Mouse (Mus musculus) ES-E14 (cell line): ENCODE data around the gene Lgals4. TPM values are rescaled to one million over a fixed set of nuclear protein-coding genes. Genes with fewer than 3 reads are reported as not detected.

Experiments used
- DNase-seq: peaks from one replicate; pipeline ENCODE4 v3.0.0-alpha.2; 2013; ENCODE audit warnings: low read depth, low spot score
- H3K27ac ChIP-seq: 2 replicates; pipeline ENCODE4 v1.5.1; 2012; ENCODE audit warnings: low read depth, mild to moderate bottlenecking, low read length, moderate library complexity, mixed read lengths; ENCODE audit not compliant: poor library complexity, insufficient read depth, severe bottlenecking
- H3K36me3 ChIP-seq: 2 replicates; pipeline ENCODE4 v1.6.1; 2012; ENCODE audit warnings: mild to moderate bottlenecking, low read length, moderate library complexity, mixed read lengths; ENCODE audit not compliant: control insufficient read depth, poor library complexity, insufficient read depth, severe bottlenecking
- H3K4me1 ChIP-seq, 2 experiments: fragments of 150-350 bp in 1 of 2; sonication (generic) in 1 of 2; 2 replicates each; pipeline ENCODE4 v1.6.1; 2012; ENCODE audit warnings: low read length in 2 of 2, mild to moderate bottlenecking in 1 of 2, mixed read lengths in 1 of 2; ENCODE audit not compliant: control insufficient read depth in 2 of 2, insufficient read depth in 2 of 2, poor library complexity in 1 of 2
- H3K4me3 ChIP-seq, 2 experiments: fragments of 150-350 bp in 1 of 2; sonication (generic) in 1 of 2; 2 replicates each; pipeline ENCODE4 v1.5.1; 2012; ENCODE audit warnings: low read length in 2 of 2, low read depth in 1 of 2, mild to moderate bottlenecking in 1 of 2, mixed read lengths in 1 of 2; ENCODE audit not compliant: insufficient read depth in 1 of 2, poor library complexity in 1 of 2, severe bottlenecking in 1 of 2
- H3K9ac ChIP-seq: 2 replicates; pipeline ENCODE4 v1.6.1; 2012; ENCODE audit warnings: low read depth, mild to moderate bottlenecking, low read length, mixed read lengths; ENCODE audit not compliant: poor library complexity, insufficient read depth, severe bottlenecking
- H3K9me3 ChIP-seq: fragments of 150-350 bp; sonication (generic); 2 replicates; pipeline ENCODE4 v1.6.1; 2012; ENCODE audit warnings: low read depth, mild to moderate bottlenecking, low read length; ENCODE audit not compliant: control insufficient read depth, insufficient read depth
- CHD2 ChIP-seq: IDR thresholded peaks from 2 replicates; pipeline ENCODE4 v1.6.1; 2014; ENCODE audit warnings: mild to moderate bottlenecking, low read depth, low read length, inconsistent platforms
- HCFC1 ChIP-seq: IDR thresholded peaks from 2 replicates; pipeline ENCODE4 v1.6.1; 2012; ENCODE audit warnings: low read length, inconsistent platforms, borderline replicate concordance; ENCODE audit not compliant: insufficient read depth
- MAFK ChIP-seq: IDR thresholded peaks from 2 replicates; pipeline ENCODE4 v1.6.1; 2014; ENCODE audit warnings: mild to moderate bottlenecking, low read depth, low read length, inconsistent platforms; ENCODE audit not compliant: insufficient read depth
- ZC3H11A ChIP-seq: IDR thresholded peaks from 2 replicates; pipeline ENCODE4 v1.6.1; 2012; ENCODE audit warnings: low read depth, mild to moderate bottlenecking, inconsistent platforms, low read length, borderline replicate concordance
- ZNF384 ChIP-seq: IDR thresholded peaks from 2 replicates; pipeline ENCODE4 v1.6.1; 2012; ENCODE audit warnings: low read depth, low read length, inconsistent platforms
- in situ Hi-C, 2 experiments: fragments of 600-800 bp; cut with MboI; formaldehyde crosslinking; loops; one replicate each; pipeline ENCODE4 v1.15.1; 2025; ENCODE audit warnings: low sequenced_read_pairs in 2 of 2, inconsistent platforms in 1 of 2; ENCODE audit not compliant: unreplicated experiment in 2 of 2
- total RNA-seq: library from RNA; depleted of rRNA; stranded (reverse); fragments of 300-350 nt; gene quantifications from 2 replicates; pipeline ENCODE4 v1.2.3, GENCODE M21; 2012

Gene Lgals4
- total RNA-seq, 1 experiment = 5.5 TPM

DNA sequence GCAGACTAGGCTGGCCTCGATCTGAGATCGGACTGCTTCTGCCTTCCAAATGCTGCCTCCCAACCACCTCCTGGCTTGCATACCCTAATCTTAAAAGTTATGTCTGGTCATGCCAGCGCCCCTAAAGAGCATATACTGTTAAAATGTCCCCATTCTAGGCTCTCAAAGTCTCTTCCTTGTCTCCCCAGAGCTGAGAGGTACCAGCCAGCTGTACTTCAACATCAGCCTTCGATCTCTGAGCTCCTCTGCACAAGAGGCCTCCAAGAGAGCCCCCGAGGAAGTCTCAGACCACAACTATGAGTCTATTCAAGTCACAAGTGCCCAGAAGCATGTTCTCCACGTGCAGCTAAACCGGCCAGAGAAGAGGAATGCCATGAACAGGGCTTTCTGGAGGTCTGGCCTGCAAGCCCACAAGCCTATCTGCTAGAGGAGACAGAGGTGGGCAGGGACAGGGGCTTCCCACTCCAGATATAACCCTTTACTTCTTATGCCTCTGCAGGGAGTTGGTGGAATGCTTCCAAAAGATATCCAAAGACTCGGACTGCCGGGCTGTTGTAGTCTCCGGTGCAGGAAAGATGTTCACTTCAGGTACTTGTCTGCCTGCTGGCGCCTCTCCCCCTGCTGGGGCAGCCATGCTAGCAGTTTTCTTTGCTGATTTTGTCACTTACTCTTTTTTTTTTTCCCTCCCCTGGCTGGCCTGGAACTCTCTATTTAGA, 7.8 kb upstream of the Lgals4 start:
- Histone ChIP-seq H3K9me3 (no peaks in the 10 kb centered on the region), H3K9ac (peak overlapping the region; percentile 78), H3K27ac (peak overlapping the region; percentile 42; the same call in 1 of the 2 replicates), H3K4me1 (peaks cover 0 to 15% of the 10 kb centered on the region in 2 experiments; a peak in 1 of 4 replicates), H3K4me3 (peak overlapping the region; percentile 63), H3K36me3 (peaks cover 29% of the 10 kb centered on the region)
- TF ChIP-seq ZNF384 (0 out of 2 replicates have a peak, but pooled peaks have one; percentile 12), CHD2 (no peak), HCFC1 (no peak), MAFK (no peak), ZC3H11A (no peak)
- no peak for DNase-seq
- in situ Hi-C loops = no loop called here

DNA sequence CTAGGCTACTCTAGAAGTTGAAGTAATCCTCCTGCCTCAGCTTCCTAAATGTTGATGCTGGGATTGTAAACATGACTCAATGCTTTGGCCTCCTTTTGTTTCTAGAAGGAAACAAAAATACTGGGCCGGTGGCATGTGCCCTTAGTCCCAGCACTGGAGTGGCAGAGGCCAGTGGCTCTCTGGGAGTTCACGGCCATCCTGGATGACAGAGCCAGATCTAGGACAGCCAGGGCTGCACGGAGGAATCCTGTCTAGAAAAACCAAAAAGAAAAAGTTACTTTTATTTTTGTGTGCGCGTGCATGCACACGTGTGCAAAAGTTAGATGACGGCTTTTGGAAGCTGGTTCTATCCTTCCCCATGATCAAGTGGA, 7.3 kb upstream of the Lgals4 start:
- H3K4me3 ChIP-seq = no peak overlapping the region
- H3K36me3 ChIP-seq = peaks cover 25% of the 10 kb centered on the region
- H3K4me1 ChIP-seq = peaks cover 0 to 10% of the 10 kb centered on the region in 2 experiments; a peak in 1 of 4 replicates
- in situ Hi-C loops = no loop called here
- no peaks in the 10 kb centered on the region for H3K9me3 ChIP-seq
- TF ChIP-seq ZC3H11A (no peak), HCFC1 (no peak), MAFK (no peak), ZNF384 (no peak), CHD2 (no peak)
- no peak for DNase-seq
- H3K27ac ChIP-seq = no peak overlapping the region
- no peak overlapping the region; the same call in 1 of the 2 replicates for H3K9ac ChIP-seq

GRCm38 (mm10) chr7:28827338-28827737, 6.3 kb upstream of the Lgals4 start:
- in situ Hi-C loops = no loop called here

GRCm38 (mm10) chr7:28829821-28830220, 3.8 kb upstream of the Lgals4 start:
- no peak for DNase-seq
- Histone ChIP-seq H3K4me3 (no peak overlapping the region), H3K9me3 (no peaks in the 10 kb centered on the region), H3K4me1 (peaks cover 0 to 2% of the 10 kb centered on the region in 2 experiments; a peak in 1 of 4 replicates), H3K36me3 (peaks cover 13% of the 10 kb centered on the region), H3K27ac (no peak overlapping the region), H3K9ac (no peak overlapping the region)
- TF ChIP-seq ZNF384 (no peak), ZC3H11A (no peak), HCFC1 (no peak), MAFK (no peak), CHD2 (no peak)
- in situ Hi-C loops = no loop called here

More at GRCm38 (mm10) chr7:28827338-28827737, 6.3 kb upstream of the Lgals4 start:
- no peak overlapping the region for H3K4me3 ChIP-seq
- H3K27ac ChIP-seq = no peak overlapping the region
- H3K9ac ChIP-seq = no peak overlapping the region
- no peak for DNase-seq
- peaks cover 20% of the 10 kb centered on the region for H3K36me3 ChIP-seq
- no peaks in the 10 kb centered on the region for H3K9me3 ChIP-seq
- H3K4me1 ChIP-seq = peaks cover 0 to 7% of the 10 kb centered on the region in 2 experiments; a peak in 1 of 4 replicates
- TF ChIP-seq ZC3H11A (no peak), ZNF384 (0 out of 2 replicates have a peak, but pooled peaks have one; percentile 31)

DNA sequence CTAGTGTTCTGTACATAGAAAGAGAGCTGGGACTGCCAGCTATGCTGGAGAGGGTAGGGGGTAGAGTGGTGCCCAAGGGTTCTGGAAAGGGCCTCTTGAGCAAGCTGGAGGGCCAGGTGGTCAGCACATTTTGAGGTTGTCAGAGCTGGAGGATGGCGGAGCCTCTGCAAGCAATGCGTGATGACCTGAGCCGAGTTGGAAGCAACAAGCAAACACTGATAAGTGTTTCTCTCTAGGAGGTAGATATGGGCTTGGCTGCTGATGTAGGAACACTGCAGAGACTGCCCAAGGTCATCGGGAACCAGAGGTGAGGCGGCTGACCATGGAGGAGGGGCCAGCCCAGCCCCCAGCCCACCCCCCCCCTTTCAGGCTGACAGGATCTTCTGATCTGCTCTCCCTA, 2.7 kb upstream of the Lgals4 start:
- DNase-seq = no peak
- H3K4me1 ChIP-seq = no peaks in the 10 kb centered on the region

More for the DNA sequence above, 2.7 kb upstream of the Lgals4 start:
- in situ Hi-C loops = no loop called here
- TF ChIP-seq ZNF384 (no peak), CHD2 (no peak), ZC3H11A (no peak), MAFK (no peak), HCFC1 (no peak)
- H3K27ac ChIP-seq = no peak overlapping the region
- H3K36me3 ChIP-seq = peaks cover 13% of the 10 kb centered on the region
- no peak overlapping the region for H3K9ac ChIP-seq
- H3K9me3 ChIP-seq = no peaks in the 10 kb centered on the region
- H3K4me3 ChIP-seq = no peak overlapping the region
